Mouse (Mus musculus) thymus, postnatal 36 days (tissue): ENCODE measurements around the gene Klk4.
A peak's percentile ranks its signal among the peaks of the same experiment; 100 is the strongest.

Experiments
- DNase-seq, 2 experiments: peaks; one replicate each; pipeline ENCODE4 v3.0.0; 2022; ENCODE audit warnings: mixed read lengths in 2 of 2

Gene Klk4

GRCm38 (mm10) chr7:43920582-43920981 is 39.6 kb downstream of the Klk4 start:
- no peak for DNase-seq

GRCm38 (mm10) chr7:43921087-43921486 is 40.1 kb downstream of the Klk4 start:
- DNase-seq: no peak

GRCm38 (mm10) chr7:43921941-43922340 is 41.0 kb downstream of the Klk4 start:
- DNase-seq: no peak

GRCm38 (mm10) chr7:43925985-43926384 is 45.0 kb downstream of the Klk4 start:
- DNase-seq: no peak

- peak in 1 of 2 experiments; percentile 8 for DNase-seq
Measured at GRCm38 (mm10) chr7:43928521-43928920, 47.6 kb downstream of the Klk4 start.

GRCm38 (mm10) chr7:43932337-43932736 is 51.4 kb downstream of the Klk4 start:
- no peak for DNase-seq

- DNase-seq: no peak
Measured at GRCm38 (mm10) chr7:43933440-43933839, 52.5 kb downstream of the Klk4 start, which contains the start of gene Klk15. Gene Klk15 (plus strand): TSS chr7:43933740.

- DNase-seq: no peak
Measured at GRCm38 (mm10) chr7:43934747-43935146, 53.8 kb downstream of the Klk4 start.
